Mouse (Mus musculus): Measurements from ENCODE around the gene Cd2bp2.

GRCm38 (mm10) chr7:127165607-127166493, 30.0 kb downstream of the Cd2bp2 start:
- no peak for TF ChIP-seq GATA1 (IDR thresholded peaks at IDR 0.05; ENCODE audit: borderline replicate concordance, low read length)
- TF ChIP-seq FLI1 (IDR thresholded peaks at IDR 0.05; ENCODE audit: low read length) = no peak

Data from megakaryocyte, embryonic 14.5 days (primary cell).